Mouse (Mus musculus) brown adipose tissue, adult 24 weeks (tissue): Measurements from ENCODE around the gene Wdfy3. TPM values are rescaled to one million over a fixed set of nuclear protein-coding genes. Genes with fewer than 3 reads are reported as not detected.
A peak's percentile ranks its signal among the peaks of the same experiment; 100 is the strongest.

Experiments
- H3K27ac ChIP-seq: fragments of 200-500 bp; replicated peaks from 2 replicates; pipeline ENCODE4 v1.5.1; 2012; ENCODE audit warnings: low read depth, mild to moderate bottlenecking, low read length
- H3K4me1 ChIP-seq: fragments of 200-500 bp; 2 replicates; pipeline ENCODE4 v1.6.1; 2012; ENCODE audit warnings: low read length, mixed read lengths; ENCODE audit not compliant: control insufficient read depth, insufficient read depth, insufficient read length
- H3K4me3 ChIP-seq: fragments of 200-500 bp; 2 replicates; pipeline ENCODE4 v1.5.1; 2012; ENCODE audit warnings: low read depth, mild to moderate bottlenecking, low read length, moderate library complexity; ENCODE audit not compliant: insufficient read depth
- polyA plus RNA-seq: library from polyadenylated mRNA; stranded (reverse); fragments of >200 nt; gene quantifications from 2 replicates; pipeline ENCODE4 v1.2.4, GENCODE M21; 2012; ENCODE audit not compliant: missing spikeins, insufficient read depth, insufficient read length

Gene Wdfy3
- polyA plus RNA-seq, 1 experiment = 9.1 TPM

- peak overlapping the region; percentile 100 for H3K4me3 ChIP-seq
- 0 out of 2 replicates have a peak, but pooled peaks cover 3% of the 10 kb centered on the region for H3K4me1 ChIP-seq
- peak overlapping the region; percentile 89 for H3K27ac ChIP-seq
Observed at GRCm38 (mm10) chr5:102070414-102070768, 670 bp upstream of the Wdfy3 start.

- Histone ChIP-seq H3K27ac (peak overlapping the region; percentile 85), H3K4me1 (0 out of 2 replicates have a peak, but pooled peaks cover 3% of the 10 kb centered on the region), H3K4me3 (peak overlapping the region; percentile 100)
Observed at GRCm38 (mm10) chr5:102069051-102069766, 512 bp downstream of the Wdfy3 start.

GRCm38 (mm10) chr5:102066458-102066857, 3.3 kb downstream of the Wdfy3 start:
- Histone ChIP-seq H3K4me1 (0 out of 2 replicates have a peak, but pooled peaks cover 4% of the 10 kb centered on the region), H3K4me3 (no peak overlapping the region), H3K27ac (no peak overlapping the region)

DNA sequence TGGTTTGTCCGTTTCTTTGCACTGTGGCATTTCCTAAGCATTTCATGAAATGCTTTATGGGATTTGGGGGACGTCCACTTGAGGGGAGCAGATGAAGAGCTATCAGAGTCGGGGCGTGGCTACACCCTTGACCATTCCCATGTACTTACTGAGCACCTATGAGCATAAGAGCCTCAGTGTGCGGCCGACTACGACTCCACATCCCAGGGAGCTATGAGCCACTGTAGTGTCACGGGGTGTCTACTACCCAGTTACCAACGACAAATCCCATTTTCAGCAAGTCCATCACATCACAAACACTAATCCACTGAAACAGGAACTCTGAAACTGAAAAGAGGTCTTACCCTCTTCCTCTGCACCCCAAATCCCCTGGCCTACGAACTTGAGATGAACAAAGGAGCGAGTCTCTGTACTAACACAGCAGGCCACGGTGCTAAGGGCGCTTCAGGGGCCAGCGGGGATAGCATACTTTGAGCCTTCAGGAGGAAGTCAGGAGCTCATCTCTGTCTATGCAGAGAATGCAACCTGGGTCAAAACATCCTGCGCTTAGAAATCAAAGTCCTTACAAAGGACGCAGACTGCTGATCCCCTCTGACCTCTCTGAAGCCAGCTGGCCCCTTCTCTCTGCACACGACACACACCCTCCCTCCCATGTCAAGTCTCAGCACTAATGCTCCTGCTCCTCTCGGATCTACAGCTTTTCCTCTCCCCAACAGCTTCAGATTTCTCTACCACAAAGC, 6.5 kb downstream of the Wdfy3 start:
- Histone ChIP-seq H3K4me3 (no peak overlapping the region), H3K27ac (no peak overlapping the region; the same call in 1 of the 2 replicates), H3K4me1 (0 out of 2 replicates have a peak, but pooled peaks cover 4% of the 10 kb centered on the region)

DNA sequence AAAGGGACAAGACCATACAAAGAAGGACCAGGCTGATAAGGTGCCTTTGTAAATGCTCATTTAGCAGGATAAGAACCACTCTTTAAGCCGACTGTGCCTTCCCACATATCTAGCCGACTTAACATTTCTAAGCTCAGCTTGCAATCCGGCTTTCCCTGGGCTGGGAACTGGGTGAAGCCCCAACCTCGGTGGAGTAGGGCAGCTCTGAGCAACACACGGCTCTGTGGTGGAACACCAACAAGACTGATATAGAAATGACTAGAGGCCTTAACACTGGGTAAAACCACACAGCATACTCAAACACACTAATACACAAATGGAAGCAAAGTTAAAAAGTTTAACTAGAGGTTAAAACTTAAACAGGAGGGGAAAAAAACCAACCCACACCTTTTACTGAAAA, 7.9 kb downstream of the Wdfy3 start:
- Histone ChIP-seq H3K27ac (peak overlapping the region; percentile 24; the same call in 1 of the 2 replicates), H3K4me1 (0 out of 2 replicates have a peak, but pooled peaks cover 2% of the 10 kb centered on the region), H3K4me3 (no peak overlapping the region)

DNA sequence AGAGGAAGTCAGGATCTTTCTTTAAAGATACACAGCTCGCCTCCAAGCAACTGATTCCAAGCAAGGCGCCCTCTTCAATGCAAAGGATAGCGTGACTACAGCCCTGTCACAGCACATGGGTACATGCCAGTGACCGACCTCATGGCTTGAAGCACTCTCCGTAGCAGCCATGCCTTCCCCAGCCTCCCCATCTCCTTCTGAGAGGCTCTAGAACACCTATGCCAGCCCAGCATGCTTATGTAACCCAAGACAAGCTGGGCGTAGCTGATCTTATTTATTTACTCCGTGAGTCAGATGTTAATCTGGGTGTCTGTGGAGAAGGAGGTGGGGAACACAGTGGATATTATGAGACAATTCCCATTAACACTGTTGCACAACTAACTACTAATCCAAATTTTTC, 13.8 kb downstream of the Wdfy3 start:
- no peak overlapping the region for H3K4me3 ChIP-seq
- peaks cover 25% of the 10 kb centered on the region for H3K4me1 ChIP-seq
- peak overlapping the region; percentile 43; the same call in 1 of the 2 replicates for H3K27ac ChIP-seq

DNA sequence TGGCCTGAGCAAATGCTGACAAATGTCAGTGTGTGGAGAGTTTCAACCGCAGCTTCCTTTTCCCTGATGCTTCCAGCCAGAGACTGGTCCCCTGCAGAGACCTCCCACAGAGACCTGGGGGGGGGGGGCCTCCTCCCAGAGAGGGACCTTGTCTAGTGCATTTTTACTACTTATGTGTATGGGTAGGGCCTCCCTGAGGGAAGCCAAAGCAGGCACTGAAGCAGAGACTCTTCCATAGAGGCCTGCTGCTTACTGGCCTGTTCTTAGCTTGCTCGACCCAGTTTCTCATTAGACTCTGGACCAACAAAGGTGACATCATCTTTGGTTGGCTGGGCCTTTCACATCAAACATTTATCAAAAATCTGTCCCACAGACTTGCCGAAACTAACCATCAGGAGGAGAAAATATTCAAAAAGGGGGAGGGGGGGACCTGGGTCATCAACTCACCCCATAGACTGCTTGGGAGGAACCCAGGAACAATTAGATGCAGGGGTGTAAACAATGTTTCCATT, 14.5 kb downstream of the Wdfy3 start:
- no peak overlapping the region for H3K4me3 ChIP-seq
- H3K4me1 ChIP-seq = peaks cover 25% of the 10 kb centered on the region
- peak overlapping the region; percentile 34; the same call in 1 of the 2 replicates for H3K27ac ChIP-seq

GRCm38 (mm10) chr5:102054511-102055093, 15.1 kb downstream of the Wdfy3 start:
- peaks cover 25% of the 10 kb centered on the region for H3K4me1 ChIP-seq
- H3K4me3 ChIP-seq = no peak overlapping the region
- peak overlapping the region; percentile 51 for H3K27ac ChIP-seq

GRCm38 (mm10) chr5:102052906-102053305, 16.8 kb downstream of the Wdfy3 start:
- Histone ChIP-seq H3K4me3 (no peak overlapping the region), H3K27ac (peak overlapping the region; percentile 45; the same call in 1 of the 2 replicates), H3K4me1 (peaks cover 25% of the 10 kb centered on the region)

- H3K4me1 ChIP-seq = peaks cover 25% of the 10 kb centered on the region
- peak overlapping the region; percentile 45; the same call in 1 of the 2 replicates for H3K27ac ChIP-seq
- H3K4me3 ChIP-seq = no peak overlapping the region
Observed at GRCm38 (mm10) chr5:102052465-102052864, 17.3 kb downstream of the Wdfy3 start.

DNA sequence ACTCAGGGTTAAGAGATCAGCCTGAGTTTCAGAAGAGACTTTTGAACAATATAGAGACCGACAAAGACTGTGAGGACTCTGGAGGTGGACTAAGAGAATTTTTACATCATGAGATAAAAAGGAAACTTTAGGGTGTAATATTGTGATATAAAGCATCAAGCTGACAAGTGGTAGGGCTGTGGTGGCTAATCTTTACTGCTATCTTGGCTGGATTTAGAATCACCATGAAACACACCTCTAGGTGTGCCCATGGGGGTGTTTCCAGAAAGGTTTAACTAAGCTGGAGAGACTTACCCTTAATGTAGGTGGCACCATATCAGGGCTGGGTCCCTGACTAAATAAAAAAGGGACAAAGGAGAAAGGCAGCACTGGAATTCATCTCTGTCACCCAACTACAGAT, 19.0 kb downstream of the Wdfy3 start:
- no peak overlapping the region for H3K27ac ChIP-seq
- no peak overlapping the region for H3K4me3 ChIP-seq
- H3K4me1 ChIP-seq = peaks cover 32% of the 10 kb centered on the region

DNA sequence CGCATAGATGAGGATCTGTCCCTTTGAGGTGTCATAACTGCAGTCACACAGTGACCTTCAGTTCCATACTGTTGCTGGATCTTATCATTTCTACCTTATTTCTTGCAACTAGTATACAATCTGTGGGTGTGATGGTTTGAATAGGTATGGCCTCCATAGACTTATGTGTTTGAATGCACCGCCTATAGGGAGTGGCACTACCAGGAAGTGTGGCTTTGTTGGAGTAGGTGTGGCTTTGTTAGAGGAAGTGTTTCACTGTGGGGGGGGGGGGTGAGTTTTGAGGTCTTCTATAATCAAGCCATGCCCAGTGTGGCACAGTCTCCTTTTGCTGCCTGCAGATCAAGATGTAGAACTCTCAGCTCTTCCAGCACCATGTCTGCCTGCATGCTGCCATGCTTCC, 21.3 kb downstream of the Wdfy3 start:
- H3K4me3 ChIP-seq = no peak overlapping the region
- H3K4me1 ChIP-seq = peaks cover 18% of the 10 kb centered on the region
- no peak overlapping the region for H3K27ac ChIP-seq

DNA sequence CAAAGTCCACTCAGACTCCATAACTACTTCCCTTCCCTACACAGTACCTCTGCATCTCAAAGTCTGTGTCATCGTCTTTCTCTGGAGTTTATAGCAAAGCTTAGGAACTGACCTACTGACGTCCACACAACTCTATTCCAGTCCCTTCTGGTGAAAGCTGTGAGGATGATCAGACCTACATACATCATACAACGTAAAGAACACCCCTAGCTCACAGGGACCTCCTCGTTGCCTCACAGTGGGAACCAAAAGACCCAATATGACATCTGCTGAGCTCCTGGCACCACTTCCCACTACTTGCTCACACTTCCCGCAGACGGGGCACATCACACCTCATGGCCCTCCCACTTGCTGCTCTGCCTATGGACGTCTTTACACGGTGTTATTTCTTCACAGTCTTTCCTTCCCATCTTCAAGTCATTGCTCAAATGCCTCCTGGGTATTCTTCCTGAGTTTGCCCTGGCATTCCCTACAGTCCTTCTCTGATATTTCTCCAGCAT, 23.1 kb downstream of the Wdfy3 start:
- Histone ChIP-seq H3K4me3 (no peak overlapping the region), H3K27ac (no peak overlapping the region)

DNA sequence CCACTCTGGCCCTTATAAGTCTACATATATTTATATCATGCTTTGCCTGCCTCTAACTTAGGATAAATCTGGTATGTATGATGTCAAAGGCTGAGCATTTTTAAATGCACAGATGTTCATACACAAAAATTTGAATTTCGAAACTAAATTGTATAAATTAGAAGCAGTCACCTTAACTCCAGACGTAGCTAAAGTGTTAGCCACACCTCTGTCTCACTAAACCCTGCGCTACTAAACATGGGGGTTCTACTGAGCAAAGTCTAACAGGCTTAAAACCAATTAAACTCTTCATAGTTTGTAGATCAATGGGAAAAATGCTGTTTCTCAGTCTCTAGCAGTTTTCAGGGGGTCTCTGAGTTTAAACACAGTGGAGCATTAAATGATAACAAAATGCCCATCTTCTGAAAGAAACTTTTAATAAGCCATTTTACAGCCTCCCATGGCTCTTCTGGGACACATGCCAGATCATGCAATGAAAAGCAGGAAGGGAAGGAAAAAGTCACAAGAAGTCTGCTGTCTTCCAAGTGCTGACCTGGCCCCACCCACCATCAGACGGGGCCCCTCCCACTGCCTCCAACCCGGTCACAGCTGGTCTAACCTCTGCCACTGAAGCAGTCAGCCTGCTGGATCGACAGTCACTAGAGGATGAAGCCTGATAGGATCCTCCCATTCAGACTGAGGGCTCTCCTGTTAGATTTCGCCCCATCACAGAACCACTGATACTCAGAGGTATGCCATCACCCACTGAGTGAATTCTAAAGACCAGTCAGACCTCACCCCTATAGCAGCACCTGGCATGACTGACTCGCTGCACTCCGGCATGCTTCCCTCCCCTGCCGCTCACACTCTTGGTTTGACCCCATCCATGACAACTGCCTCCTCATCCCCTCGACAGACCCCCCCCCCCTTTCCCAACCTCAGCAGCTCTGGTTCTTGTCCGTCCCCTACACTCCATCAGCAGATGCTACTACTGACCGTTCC, 23.8 kb downstream of the Wdfy3 start:
- Histone ChIP-seq H3K4me1 (peaks cover 9% of the 10 kb centered on the region), H3K4me3 (no peak overlapping the region), H3K27ac (no peak overlapping the region)

More for the DNA sequence above, 23.1 kb downstream of the Wdfy3 start:
- peaks cover 9% of the 10 kb centered on the region for H3K4me1 ChIP-seq
